Mouse (Mus musculus) Muller cell, postnatal 12 days (primary cell): ENCODE measurements at regions not wholly inside any gene's neighbourhood (a gene's known extent, or its start where the extent isn't known, plus 50 kb on each side); places are given as distances from the start of the nearest gene placed in this dataset.
A peak's percentile ranks its signal among the peaks of the same experiment; 100 is the strongest.
"Not testable (repeated sequence)": the region's sequence is repeated elsewhere in the genome, so short reads cannot be mapped to it uniquely, and the experiment has no call there.

ENCODE experiments used
- DNase-seq: peaks from one replicate; pipeline ENCODE4 v3.0.0-alpha.2; 2015; ENCODE audit errors: inconsistent ontology term

DNA sequence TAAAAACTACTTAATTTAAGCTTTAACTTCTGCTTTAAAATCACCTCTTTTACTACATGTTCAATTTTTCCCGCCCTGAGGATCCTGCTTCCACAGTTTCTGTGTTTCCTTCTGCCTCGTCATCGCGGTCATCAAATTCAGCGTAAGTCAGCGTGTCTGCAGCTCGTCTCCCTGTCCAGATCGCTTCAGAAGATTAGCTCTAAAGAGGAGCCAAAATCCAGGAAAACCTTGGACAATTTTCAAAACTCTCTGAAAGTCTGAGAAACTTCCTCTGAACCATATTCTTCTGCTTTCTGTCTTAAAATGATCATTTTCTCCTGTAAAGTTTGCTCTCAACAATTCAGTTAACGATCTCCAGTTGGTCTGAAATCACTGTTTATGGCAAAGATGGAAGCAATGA, 196.2 kb upstream of the Speer4f2 start:
- DNase-seq, result no peak

DNA sequence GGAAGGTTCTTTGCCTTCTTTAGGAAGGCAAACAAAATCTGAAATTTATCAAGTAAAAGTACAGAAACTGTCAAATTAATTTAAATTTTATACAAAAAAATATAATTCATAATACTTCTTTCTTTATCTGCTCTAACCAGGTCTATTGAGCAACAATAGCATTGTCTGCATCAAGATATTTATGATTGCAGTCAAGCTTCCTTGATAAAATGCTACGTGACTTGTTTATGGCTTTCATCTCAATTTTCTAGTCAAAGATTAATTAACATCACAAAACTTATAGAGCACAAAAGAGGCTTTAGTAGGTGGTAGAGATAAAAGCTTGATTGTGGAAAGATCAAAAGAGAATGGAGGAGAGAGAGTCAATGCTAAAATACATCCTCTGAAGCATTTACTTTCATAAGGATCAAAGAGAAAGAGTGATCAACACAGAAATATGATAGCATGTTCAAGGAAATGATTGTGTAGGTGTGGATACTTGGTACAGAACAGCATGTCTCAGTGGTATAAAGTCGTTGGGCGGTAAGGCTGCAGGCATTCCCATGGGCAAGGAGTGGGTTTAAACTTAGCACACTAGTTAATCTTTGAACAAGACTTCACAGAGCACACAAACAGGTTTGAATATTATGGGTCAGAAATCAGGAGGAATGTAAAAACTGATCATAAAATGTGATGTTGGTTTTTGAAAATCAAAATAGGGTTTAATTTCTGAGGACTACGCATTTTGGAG, 164.3 kb upstream of the Speer4f2 start:
- DNase-seq, result no peak

DNA sequence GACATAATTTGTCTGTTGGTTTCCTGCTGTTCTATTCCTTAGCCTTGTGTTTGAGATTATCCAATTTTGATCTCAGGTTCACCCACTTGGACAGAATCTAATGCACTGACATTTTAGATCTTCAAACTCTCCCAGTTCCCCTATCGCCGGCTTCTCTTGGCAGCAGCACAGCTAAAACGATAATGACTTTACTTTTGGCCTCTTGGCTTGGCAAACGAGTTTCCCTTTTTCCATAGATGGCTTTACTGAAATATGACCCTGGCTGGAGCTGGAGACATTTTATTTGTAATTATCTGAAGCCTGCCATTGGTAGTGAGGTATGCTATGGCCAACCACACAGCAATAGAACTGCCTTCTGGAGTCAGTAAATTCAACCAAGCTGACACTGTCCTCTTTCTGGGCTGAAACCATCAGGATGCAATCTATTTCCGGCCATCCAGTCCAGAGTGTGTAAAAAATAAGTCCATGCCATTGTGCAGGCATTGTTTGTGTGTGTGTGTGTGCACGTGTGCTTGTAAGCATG, 162.2 kb upstream of the Speer4f2 start:
- no peak for DNase-seq

- not testable (repeated sequence) for DNase-seq
Measured at GRCm38 (mm10) chr5:17223542-17223941, 149.4 kb upstream of the Speer4f2 start.

- DNase-seq, result no peak
Measured at GRCm38 (mm10) chr5:17247732-17248606, 125.0 kb upstream of the Speer4f2 start.

DNA sequence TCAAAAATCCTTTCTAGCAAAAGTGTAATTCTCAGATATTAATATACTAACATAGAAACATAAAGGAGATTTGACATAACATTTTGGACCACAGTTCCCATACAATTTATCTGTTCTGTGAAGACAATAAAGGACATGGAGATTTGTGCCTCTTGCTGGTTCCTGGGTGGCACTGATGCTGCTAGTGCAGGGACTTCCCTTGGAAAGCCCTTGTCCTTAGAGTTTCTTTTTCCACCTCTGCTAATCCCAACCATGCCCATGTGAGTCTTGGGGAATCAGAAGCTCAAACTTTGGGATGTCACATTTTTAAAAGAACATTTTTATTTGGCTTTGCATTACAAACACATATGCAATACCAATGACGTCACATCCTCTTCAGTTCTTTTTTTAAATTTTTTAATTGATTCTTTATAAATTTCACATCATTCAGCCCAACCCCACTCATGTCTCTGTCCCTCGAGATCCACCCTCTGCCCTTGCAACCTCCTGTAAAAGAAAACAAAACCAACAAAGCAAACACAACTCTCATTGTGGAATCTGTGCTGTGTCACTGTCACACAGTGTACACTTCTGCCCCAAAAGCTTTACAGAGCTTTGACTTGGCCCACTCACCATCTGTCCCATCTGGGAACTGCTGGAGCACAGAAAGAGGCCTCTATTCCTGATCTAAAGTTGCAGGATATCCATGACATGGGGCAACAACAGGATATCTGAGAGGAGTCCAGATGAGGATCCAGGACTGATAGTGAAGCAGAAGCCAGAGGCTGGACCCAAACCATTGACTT, 112.2 kb upstream of the Speer4f2 start:
- no peak for DNase-seq

GRCm38 (mm10) chr5:17262126-17262525, 110.9 kb upstream of the Speer4f2 start:
- no peak for DNase-seq

- peak; percentile 51 for DNase-seq
Measured at GRCm38 (mm10) chr5:17271153-17271552, 101.8 kb upstream of the Speer4f2 start.

GRCm38 (mm10) chr5:17271722-17272479, 101.1 kb upstream of the Speer4f2 start:
- DNase-seq, result peak; percentile 82

- no peak for DNase-seq
Measured at GRCm38 (mm10) chr5:17275346-17275745, 97.6 kb upstream of the Speer4f2 start.

GRCm38 (mm10) chr5:17276782-17277578, 96.0 kb upstream of the Speer4f2 start:
- DNase-seq, result no peak

GRCm38 (mm10) chr5:17280203-17280602, 92.8 kb upstream of the Speer4f2 start:
- peak; percentile 79 for DNase-seq

DNA sequence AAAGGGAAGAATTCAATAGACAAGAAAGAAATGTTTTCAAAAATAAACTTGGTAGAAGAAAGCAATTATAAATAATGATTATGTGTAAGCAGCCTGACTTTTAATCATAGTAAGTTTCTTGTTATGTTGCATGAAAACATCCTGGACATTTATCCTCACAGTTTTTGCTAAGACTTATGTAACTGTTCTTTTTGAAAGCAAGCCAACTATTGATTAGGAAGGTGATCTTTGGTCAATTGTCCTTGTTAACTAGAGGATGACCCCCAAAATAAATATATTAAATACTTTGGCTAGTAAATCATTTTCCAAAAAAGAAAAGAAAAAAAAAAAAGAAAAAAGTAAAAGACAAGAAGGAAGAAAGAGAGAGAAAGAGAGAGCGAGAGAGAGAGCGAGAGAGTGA, 92.0 kb upstream of the Speer4f2 start:
- no peak for DNase-seq

DNA sequence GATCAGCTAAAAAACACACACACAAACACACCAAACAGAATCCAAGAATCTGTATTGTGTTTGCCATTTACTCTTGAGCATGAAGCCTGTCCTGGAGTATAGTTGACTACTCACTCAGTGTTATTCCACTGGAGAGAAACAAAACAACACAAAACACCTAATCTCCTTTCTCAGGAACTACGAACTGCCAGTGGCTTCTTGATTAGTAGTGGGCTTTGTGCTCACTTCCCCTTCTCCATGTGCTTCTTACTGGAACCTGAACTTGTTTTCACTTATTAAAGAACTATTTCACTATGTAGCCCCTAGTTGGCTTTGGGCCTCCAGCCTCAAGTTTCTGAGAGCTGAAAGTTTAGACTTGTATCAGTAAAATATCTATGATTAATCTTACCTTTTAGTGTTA, 84.0 kb upstream of the Speer4f2 start:
- no peak for DNase-seq

DNA sequence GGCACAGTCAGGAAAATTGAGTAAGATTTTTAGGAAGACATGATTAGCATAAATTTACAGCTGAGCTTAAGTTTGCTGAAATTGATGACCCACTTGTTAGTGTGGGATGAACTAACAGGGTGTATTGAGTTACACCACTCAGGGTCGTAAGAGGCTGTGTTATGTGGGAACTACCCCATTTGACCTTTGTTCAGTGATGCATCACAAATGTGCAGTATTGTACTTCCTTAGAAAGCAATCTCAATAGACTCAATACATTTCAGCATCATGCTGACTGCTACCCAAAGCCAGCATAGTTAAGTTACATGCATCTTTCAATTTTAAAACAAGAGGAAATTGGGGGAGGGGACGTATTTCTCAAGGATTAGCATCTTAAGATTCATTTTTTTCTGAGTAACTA, 80.4 kb upstream of the Speer4f2 start:
- no peak for DNase-seq

GRCm38 (mm10) chr5:17296571-17297035, 76.4 kb upstream of the Speer4f2 start:
- DNase-seq, result peak; percentile 76

- DNase-seq, result no peak
Measured at GRCm38 (mm10) chr5:17299846-17300245, 73.1 kb upstream of the Speer4f2 start.

GRCm38 (mm10) chr5:17321501-17321900, 51.5 kb upstream of the Speer4f2 start:
- no peak for DNase-seq
